Mouse (Mus musculus) megakaryocyte, embryonic 14.5 days (primary cell): ENCODE results near the gene Tmem132c. TPM values are rescaled to one million over a fixed set of nuclear protein-coding genes. Genes with fewer than 3 reads are reported as not detected.

ENCODE experiments used
- H3K27me3 ChIP-seq: replicated peaks from 2 replicates; pipeline ENCODE3; 2012; ENCODE audit warnings: inconsistent platforms
- H3K36me3 ChIP-seq: replicated peaks from 2 replicates; pipeline ENCODE3; 2012; ENCODE audit warnings: low read length, inconsistent platforms, mixed read lengths
- H3K4me1 ChIP-seq: 2 replicates; pipeline ENCODE4 v1.6.1; 2012; ENCODE audit warnings: inconsistent platforms
- H3K4me3 ChIP-seq: replicated peaks from 2 replicates; pipeline ENCODE3; 2012; ENCODE audit warnings: moderate library complexity, mild to moderate bottlenecking, inconsistent platforms
- H3K9me3 ChIP-seq: 2 replicates; pipeline ENCODE4 v1.6.1; 2012; ENCODE audit warnings: inconsistent platforms
- FLI1 ChIP-seq: IDR thresholded peaks from 2 replicates; pipeline ENCODE4 v1.6.1; 2012; ENCODE audit warnings: low read length, inconsistent platforms, mixed read lengths
- GATA1 ChIP-seq: IDR thresholded peaks from 3 replicates; pipeline ENCODE4 v1.6.1; 2012; ENCODE audit warnings: mixed read lengths, low read length, inconsistent platforms, borderline replicate concordance
- polyA plus RNA-seq: library from polyadenylated mRNA; stranded (reverse); fragments of >175 nt; gene quantifications from 2 replicates; pipeline ENCODE4 v1.2.3, GENCODE M21; 2012; ENCODE audit warnings: low replicate concordance; ENCODE audit not compliant: insufficient read depth

Tmem132c gene
- polyA plus RNA-seq, 1 experiment: not detected

- Histone ChIP-seq H3K36me3 (no peaks in the 10 kb centered on the region), H3K4me1 (no peaks in the 10 kb centered on the region), H3K9me3 (peaks cover 84% of the 10 kb centered on the region), H3K4me3 (no peak overlapping the region), H3K27me3 (no peaks in the 10 kb centered on the region)
- TF ChIP-seq FLI1 (no peak), GATA1 (no peak)
These were observed 197.0 kb downstream of the Tmem132c start for GRCm38 (mm10) chr5:127438639-127439038.

- H3K36me3 ChIP-seq: no peaks in the 10 kb centered on the region
- no peak overlapping the region for H3K4me3 ChIP-seq
- no peak for TF ChIP-seq FLI1
- no peak for TF ChIP-seq GATA1
- peaks cover 84% of the 10 kb centered on the region for H3K9me3 ChIP-seq
- H3K27me3 ChIP-seq: no peaks in the 10 kb centered on the region
- no peaks in the 10 kb centered on the region for H3K4me1 ChIP-seq
These were observed 200.4 kb downstream of the Tmem132c start for GRCm38 (mm10) chr5:127441963-127442362.

- H3K4me3 ChIP-seq: no peak overlapping the region
- peaks cover 77% of the 10 kb centered on the region for H3K9me3 ChIP-seq
- no peaks in the 10 kb centered on the region for H3K4me1 ChIP-seq
- H3K27me3 ChIP-seq: no peaks in the 10 kb centered on the region
- no peak for TF ChIP-seq FLI1
- TF ChIP-seq GATA1: no peak
- no peaks in the 10 kb centered on the region for H3K36me3 ChIP-seq
These were observed 212.0 kb downstream of the Tmem132c start for GRCm38 (mm10) chr5:127453580-127453979.

- Histone ChIP-seq H3K4me3 (no peak overlapping the region), H3K9me3 (peaks cover 72% of the 10 kb centered on the region), H3K36me3 (no peaks in the 10 kb centered on the region), H3K4me1 (no peaks in the 10 kb centered on the region), H3K27me3 (no peaks in the 10 kb centered on the region)
- TF ChIP-seq FLI1 (no peak), GATA1 (no peak)
These were observed 212.5 kb downstream of the Tmem132c start for GRCm38 (mm10) chr5:127454068-127454467.

- no peaks in the 10 kb centered on the region for H3K27me3 ChIP-seq
- no peak overlapping the region for H3K4me3 ChIP-seq
- peaks cover 65% of the 10 kb centered on the region for H3K9me3 ChIP-seq
- TF ChIP-seq FLI1 (no peak), GATA1 (no peak)
- no peaks in the 10 kb centered on the region for H3K36me3 ChIP-seq
- no peaks in the 10 kb centered on the region for H3K4me1 ChIP-seq
These were observed 214.5 kb downstream of the Tmem132c start for GRCm38 (mm10) chr5:127456076-127456475.

GRCm38 (mm10) chr5:127468151-127468550 lies 226.5 kb downstream of the Tmem132c start:
- H3K36me3 ChIP-seq: no peaks in the 10 kb centered on the region
- H3K4me1 ChIP-seq: no peaks in the 10 kb centered on the region
- peaks cover 70% of the 10 kb centered on the region for H3K9me3 ChIP-seq
- no peak overlapping the region for H3K4me3 ChIP-seq
- no peak for TF ChIP-seq GATA1
- no peak for TF ChIP-seq FLI1
- H3K27me3 ChIP-seq: no peaks in the 10 kb centered on the region

- Histone ChIP-seq H3K9me3 (peaks cover 66% of the 10 kb centered on the region), H3K4me3 (no peak overlapping the region), H3K4me1 (no peaks in the 10 kb centered on the region), H3K36me3 (no peaks in the 10 kb centered on the region), H3K27me3 (no peaks in the 10 kb centered on the region)
- TF ChIP-seq FLI1 (no peak), GATA1 (no peak)
These were observed 228.7 kb downstream of the Tmem132c start for GRCm38 (mm10) chr5:127470351-127470750.

- Histone ChIP-seq H3K9me3 (peaks cover 75% of the 10 kb centered on the region), H3K4me3 (no peak overlapping the region), H3K4me1 (no peaks in the 10 kb centered on the region), H3K36me3 (no peaks in the 10 kb centered on the region), H3K27me3 (no peaks in the 10 kb centered on the region)
- no peak for TF ChIP-seq GATA1
- no peak for TF ChIP-seq FLI1
These were observed 230.3 kb downstream of the Tmem132c start for GRCm38 (mm10) chr5:127471902-127472301.

GRCm38 (mm10) chr5:127473706-127474105 lies 232.1 kb downstream of the Tmem132c start:
- Histone ChIP-seq H3K27me3 (no peaks in the 10 kb centered on the region), H3K9me3 (peaks cover 71% of the 10 kb centered on the region), H3K4me3 (no peak overlapping the region), H3K4me1 (no peaks in the 10 kb centered on the region), H3K36me3 (no peaks in the 10 kb centered on the region)
- TF ChIP-seq GATA1 (no peak), FLI1 (no peak)

GRCm38 (mm10) chr5:127474856-127475255 lies 233.2 kb downstream of the Tmem132c start:
- peaks cover 74% of the 10 kb centered on the region for H3K9me3 ChIP-seq
- TF ChIP-seq FLI1: no peak
- no peak for TF ChIP-seq GATA1

GRCm38 (mm10) chr5:127477790-127478189 lies 236.2 kb downstream of the Tmem132c start:
- TF ChIP-seq GATA1 (no peak), FLI1 (no peak)
- Histone ChIP-seq H3K9me3 (peaks cover 75% of the 10 kb centered on the region), H3K27me3 (no peaks in the 10 kb centered on the region), H3K4me3 (no peak overlapping the region), H3K36me3 (no peaks in the 10 kb centered on the region), H3K4me1 (no peaks in the 10 kb centered on the region)

More at GRCm38 (mm10) chr5:127474856-127475255, 233.2 kb downstream of the Tmem132c start:
- Histone ChIP-seq H3K27me3 (no peaks in the 10 kb centered on the region), H3K4me1 (no peaks in the 10 kb centered on the region), H3K4me3 (peak overlapping the region; percentile 29), H3K36me3 (no peaks in the 10 kb centered on the region)
